Mouse (Mus musculus) small intestine, adult 2 months (tissue): ENCODE measurements around the gene Atp5s. TPM values are rescaled to one million over a fixed set of nuclear protein-coding genes. Genes with fewer than 3 reads are reported as not detected.

Source experiments
- H3K27ac ChIP-seq: fragments of 200-500 bp; 2 replicates; pipeline ENCODE4 v1.5.1; 2012; ENCODE audit warnings: low read depth, low read length, control low read depth, inconsistent platforms; ENCODE audit not compliant: insufficient read depth
- H3K27me3 ChIP-seq: fragments of 200-500 bp; 2 replicates; pipeline ENCODE4 v1.6.1; 2012; ENCODE audit warnings: mild to moderate bottlenecking, moderate library complexity, low read length, inconsistent platforms; ENCODE audit not compliant: control insufficient read depth, insufficient read depth
- H3K36me3 ChIP-seq: fragments of 200-500 bp; 2 replicates; pipeline ENCODE4 v1.6.1; 2012; ENCODE audit warnings: mild to moderate bottlenecking, low read length, control low read depth, inconsistent platforms; ENCODE audit not compliant: control insufficient read depth, insufficient read depth
- H3K4me1 ChIP-seq: fragments of 200-500 bp; 2 replicates; pipeline ENCODE4 v1.6.1; 2012; ENCODE audit warnings: low read length, inconsistent platforms, mixed read lengths; ENCODE audit not compliant: control insufficient read depth, insufficient read depth, insufficient read length
- H3K4me3 ChIP-seq: fragments of 200-500 bp; 2 replicates; pipeline ENCODE4 v1.5.1; 2012; ENCODE audit warnings: low read depth, mild to moderate bottlenecking, control low read depth, inconsistent platforms, low read length, moderate library complexity
- CTCF ChIP-seq: fragments of 200-500 bp; IDR thresholded peaks from 2 replicates; pipeline ENCODE4 v1.5.1; 2012; ENCODE audit warnings: low read depth, mild to moderate bottlenecking, control low read depth, inconsistent platforms, low read length, moderate library complexity, mixed read lengths; ENCODE audit not compliant: insufficient replicate concordance, insufficient read length; ENCODE audit errors: extremely low read depth
- POLR2A ChIP-seq: fragments of 200-500 bp; IDR thresholded peaks from 2 replicates; pipeline ENCODE4 v1.6.1; 2012; ENCODE audit warnings: low read depth, mild to moderate bottlenecking, control low read depth, inconsistent platforms, low read length, moderate library complexity
- WGBS: fragments of 180-500 bp; shearing (Covaris S2); methylation state at CpG from one replicate; pipeline ENCODE4 v1.1.7; 2018; 5-methylcytosine and 5-hydroxymethylcytosine counted together
- polyA plus RNA-seq: library from polyadenylated mRNA; depleted of rRNA; stranded (reverse); fragments of >200 nt; gene quantifications from 2 replicates; pipeline ENCODE4 v1.2.3, GENCODE M21; 2012

The Atp5s gene
- polyA plus RNA-seq, 1 experiment: 7.9 TPM

DNA sequence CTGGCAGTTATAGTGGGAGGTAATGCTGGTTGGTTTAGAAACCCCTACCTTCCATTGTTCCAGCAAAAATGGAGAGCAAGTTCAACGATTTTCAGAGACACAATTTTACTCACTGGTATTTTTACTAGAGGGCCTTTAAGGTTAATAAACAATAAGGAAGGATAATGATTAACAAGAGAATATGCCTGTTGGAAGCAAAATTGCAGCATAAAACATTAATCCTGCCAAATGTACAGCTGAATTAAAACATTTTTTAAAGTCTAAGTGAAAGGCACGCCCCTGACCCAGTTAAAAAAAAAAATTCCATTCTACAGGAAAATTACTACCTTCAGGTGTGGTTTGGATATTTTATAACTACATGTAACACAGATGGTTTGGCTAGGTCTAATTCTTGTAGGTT is 53.2 kb downstream of the Atp5s start:
- Histone ChIP-seq H3K36me3 (no peaks in the 10 kb centered on the region), H3K27ac (0 out of 2 replicates have a peak overlapping the region, but pooled peaks have one; percentile 31), H3K4me1 (peaks cover 26% of the 10 kb centered on the region; the same call in 1 of the 2 replicates), H3K4me3 (no peak overlapping the region), H3K27me3 (no peaks in the 10 kb centered on the region)
- 20% methylated on average over 2 of the region's 2 CpGs for WGBS
- TF ChIP-seq POLR2A (no peak), CTCF (no peak)

DNA sequence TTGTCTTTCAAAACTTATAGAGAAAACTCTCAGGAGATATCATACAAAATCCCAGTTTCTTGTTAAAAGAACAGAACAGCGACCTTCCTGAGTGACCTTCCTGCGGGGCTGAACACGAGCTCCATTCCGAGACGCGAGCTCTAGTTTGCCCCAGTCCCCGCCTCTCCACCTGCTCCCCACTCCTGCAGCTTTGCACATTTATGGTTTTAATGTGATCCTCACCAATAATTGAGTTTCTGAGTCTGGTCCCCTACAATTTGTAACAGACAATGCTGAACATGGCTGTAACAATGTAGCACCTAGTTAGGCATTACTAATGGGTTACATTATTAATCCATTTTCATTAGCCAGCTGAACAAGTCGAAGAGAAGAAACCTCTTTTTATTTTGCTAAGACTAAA is 56.7 kb downstream of the Atp5s start:
- no peak for TF ChIP-seq CTCF
- TF ChIP-seq POLR2A: no peak
- Histone ChIP-seq H3K27ac (no peak overlapping the region), H3K27me3 (no peaks in the 10 kb centered on the region), H3K4me1 (peaks cover 35% of the 10 kb centered on the region; the same call in 1 of the 2 replicates), H3K4me3 (no peak overlapping the region), H3K36me3 (no peaks in the 10 kb centered on the region)
- WGBS: 88% methylated on average over 8 of the region's 8 CpGs

DNA sequence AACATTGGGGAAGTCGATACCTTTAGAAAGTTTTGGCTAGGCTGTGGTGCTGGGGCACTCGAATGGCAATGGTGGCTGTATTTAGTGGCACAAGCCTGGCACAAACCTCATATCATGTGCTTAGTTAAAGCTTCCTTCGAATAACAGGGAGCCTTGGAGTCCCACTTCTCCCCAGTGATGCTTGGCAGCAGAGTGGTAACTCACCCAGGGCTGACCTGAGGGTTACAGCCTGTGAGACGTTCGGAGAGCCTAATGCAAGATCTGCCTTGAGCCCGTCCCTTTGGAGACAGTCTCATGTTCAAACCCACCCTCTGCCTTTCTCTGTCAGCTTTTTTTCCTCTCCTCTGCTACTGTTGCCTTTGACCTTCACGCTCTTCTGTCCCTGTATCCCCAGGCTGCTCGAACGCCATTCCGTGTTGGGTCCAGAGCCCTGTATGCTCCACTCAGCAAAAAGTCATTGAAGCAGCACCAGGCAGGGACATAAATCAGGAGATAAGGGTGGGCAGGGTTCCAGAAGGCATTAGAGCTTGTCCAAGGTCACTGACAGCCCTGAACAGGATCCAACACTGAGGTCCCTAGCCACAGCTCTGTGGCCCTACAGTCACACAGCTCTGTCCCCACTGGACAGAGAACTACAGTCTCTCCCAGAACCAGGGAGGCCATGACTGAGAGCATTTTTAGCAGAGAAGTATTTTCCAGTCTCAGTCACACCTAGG is 57.3 kb downstream of the Atp5s start:
- 50% methylated on average over 10 of the region's 10 CpGs for WGBS
- Histone ChIP-seq H3K4me3 (no peak overlapping the region), H3K36me3 (no peaks in the 10 kb centered on the region), H3K27me3 (no peaks in the 10 kb centered on the region), H3K27ac (no peak overlapping the region), H3K4me1 (peaks cover 29% of the 10 kb centered on the region; the same call in 1 of the 2 replicates)
- TF ChIP-seq CTCF: no peak
- TF ChIP-seq POLR2A: no peak

- Histone ChIP-seq H3K4me1 (peaks cover 21% of the 10 kb centered on the region; the same call in 1 of the 2 replicates), H3K27ac (no peak overlapping the region), H3K36me3 (no peaks in the 10 kb centered on the region), H3K27me3 (no peaks in the 10 kb centered on the region), H3K4me3 (no peak overlapping the region)
- TF ChIP-seq POLR2A (no peak), CTCF (no peak)
- 23% methylated on average over 6 of the region's 6 CpGs for WGBS
Measured at GRCm38 (mm10) chr12:69783247-69784025, 58.7 kb downstream of the Atp5s start.

DNA sequence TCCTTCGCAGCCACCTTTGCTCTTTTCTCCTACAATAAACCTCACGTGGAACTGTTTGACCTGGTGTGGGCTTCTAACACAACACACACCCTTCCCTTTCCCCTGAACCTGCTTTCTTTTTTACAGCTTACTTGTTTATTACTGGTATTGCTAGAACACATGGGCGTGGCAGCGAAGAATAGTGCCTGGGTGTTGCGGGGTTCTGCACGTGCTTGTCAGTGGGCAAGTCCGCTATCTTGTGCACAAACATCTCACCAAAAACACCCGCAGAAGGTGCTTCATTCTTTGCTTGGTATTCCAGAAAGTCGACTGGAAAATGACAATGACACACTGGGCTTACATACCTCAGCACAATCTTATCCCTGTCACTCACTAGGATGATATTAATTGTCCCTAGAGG is 60.7 kb downstream of the Atp5s start:
- peaks cover 18% of the 10 kb centered on the region; the same call in 1 of the 2 replicates for H3K4me1 ChIP-seq
- no peak overlapping the region for H3K27ac ChIP-seq
- 22% methylated on average over 9 of the region's 9 CpGs for WGBS
- no peak for TF ChIP-seq CTCF
- TF ChIP-seq POLR2A: no peak
- H3K27me3 ChIP-seq: no peaks in the 10 kb centered on the region
- no peaks in the 10 kb centered on the region for H3K36me3 ChIP-seq
- no peak overlapping the region for H3K4me3 ChIP-seq

DNA sequence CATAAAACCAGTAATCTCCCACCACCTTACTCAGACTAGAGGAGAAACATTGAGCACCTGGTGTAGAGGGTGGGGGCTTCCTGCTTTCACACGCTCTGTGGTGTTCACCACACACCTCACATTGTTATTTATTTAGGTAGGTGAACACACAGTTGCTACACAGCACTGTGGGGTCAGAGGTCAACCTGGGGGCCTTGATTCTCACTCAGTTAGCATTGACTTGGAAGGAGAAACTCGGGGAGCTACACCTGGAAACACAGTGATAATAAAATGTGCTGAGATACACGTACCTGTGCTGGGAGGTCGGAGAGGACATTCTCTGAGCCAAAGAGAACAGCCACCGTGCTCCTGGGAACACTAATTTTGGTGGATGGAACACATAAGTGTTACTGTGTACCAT is 63.6 kb downstream of the Atp5s start:
- H3K36me3 ChIP-seq: no peaks in the 10 kb centered on the region
- TF ChIP-seq POLR2A (no peak), CTCF (no peak)
- peaks cover 13% of the 10 kb centered on the region; the same call in 1 of the 2 replicates for H3K4me1 ChIP-seq
- 60% methylated on average over 5 of the region's 5 CpGs for WGBS
- H3K27me3 ChIP-seq: no peaks in the 10 kb centered on the region
- H3K27ac ChIP-seq: no peak overlapping the region
- no peak overlapping the region for H3K4me3 ChIP-seq

GRCm38 (mm10) chr12:69789766-69790529 is 65.2 kb downstream of the Atp5s start:
- TF ChIP-seq CTCF: no peak
- TF ChIP-seq POLR2A: no peak
- peaks cover 8% of the 10 kb centered on the region; the same call in 1 of the 2 replicates for H3K4me1 ChIP-seq
- no peaks in the 10 kb centered on the region for H3K36me3 ChIP-seq
- H3K4me3 ChIP-seq: peak overlapping the region; percentile 65
- no peaks in the 10 kb centered on the region for H3K27me3 ChIP-seq
- H3K27ac ChIP-seq: no peak overlapping the region
- WGBS: 37% methylated on average over 27 of the region's 27 CpGs
